Mouse (Mus musculus) cerebral cortex, adult 2 months (tissue): ENCODE data around the gene Syngap1.

Experiments
- WGBS: fragments of 180-500 bp; shearing (Covaris S2); methylation state at CpG from one replicate; pipeline ENCODE4 v1.1.7; 2018; 5-methylcytosine and 5-hydroxymethylcytosine counted together

Gene Syngap1

GRCm38 (mm10) chr17:26936921-26937695, 3.9 kb upstream of the Syngap1 start:
- WGBS, result 85% methylated on average over 15 of the region's 15 CpGs

GRCm38 (mm10) chr17:26937883-26938695, 3.0 kb upstream of the Syngap1 start:
- WGBS, result 55% methylated on average over 16 of the region's 16 CpGs

- under 1% methylated on average over 22 of the region's 22 CpGs for WGBS
Observed at GRCm38 (mm10) chr17:26938731-26939130, 2.3 kb upstream of the Syngap1 start.

GRCm38 (mm10) chr17:26939178-26939972, 1.7 kb upstream of the Syngap1 start, which contains the start of gene Cuta:
Gene Cuta (minus strand): TSS chr17:26939569.
- WGBS, result under 1% methylated on average over 70 of the region's 70 CpGs

GRCm38 (mm10) chr17:26939973-26940300, 1.1 kb upstream of the Syngap1 start:
- 2% methylated on average over 3 of the region's 3 CpGs for WGBS

GRCm38 (mm10) chr17:26941841-26942570, 953 bp downstream of the Syngap1 start:
- 9% methylated on average over 4 of the region's 4 CpGs for WGBS

GRCm38 (mm10) chr17:26945824-26946495, 4.9 kb downstream of the Syngap1 start:
- WGBS, result 22% methylated on average over 13 of the region's 13 CpGs

GRCm38 (mm10) chr17:26946567-26946966, 5.5 kb downstream of the Syngap1 start:
- WGBS, result 2% methylated on average over 36 of the region's 37 CpGs

- 22% methylated on average over 12 of the region's 12 CpGs for whole genome bisulfite sequencing
Observed at GRCm38 (mm10) chr17:26947231-26948100, 6.4 kb downstream of the Syngap1 start.

GRCm38 (mm10) chr17:26948316-26949050, 7.4 kb downstream of the Syngap1 start:
- WGBS, result 2% methylated on average over 64 of the region's 87 CpGs

- 8% methylated on average over 12 of the region's 14 CpGs for WGBS
Observed at GRCm38 (mm10) chr17:26949051-26949577, 8.1 kb downstream of the Syngap1 start.

GRCm38 (mm10) chr17:26949866-26950265, 8.8 kb downstream of the Syngap1 start:
- WGBS, result 29% methylated on average over 5 of the region's 5 CpGs

- WGBS, result 20% methylated on average over 7 of the region's 7 CpGs
Observed at GRCm38 (mm10) chr17:26950560-26951288, 9.7 kb downstream of the Syngap1 start.

- 0% methylated on average over 11 of the region's 11 CpGs for WGBS
Observed at GRCm38 (mm10) chr17:26951406-26951805, 10.4 kb downstream of the Syngap1 start.

GRCm38 (mm10) chr17:26951952-26952877, 11.2 kb downstream of the Syngap1 start:
- WGBS, result 12% methylated on average over 23 of the region's 23 CpGs

GRCm38 (mm10) chr17:26953201-26953600, 12.1 kb downstream of the Syngap1 start:
- WGBS, result 21% methylated on average over 6 of the region's 6 CpGs

- 26% methylated on average over 15 of the region's 16 CpGs for WGBS
Observed at GRCm38 (mm10) chr17:26953726-26954125, 12.7 kb downstream of the Syngap1 start.
